Mouse (Mus musculus) small intestine, adult 2 months (tissue): Measurements from ENCODE around the gene Pde6d. TPM values are rescaled to one million over a fixed set of nuclear protein-coding genes. Genes with fewer than 3 reads are reported as not detected.

ENCODE experiments used
- H3K27ac ChIP-seq: fragments of 200-500 bp; 2 replicates; pipeline ENCODE4 v1.5.1; 2012; ENCODE audit warnings: low read depth, low read length, control low read depth, inconsistent platforms; ENCODE audit not compliant: insufficient read depth
- H3K27me3 ChIP-seq: fragments of 200-500 bp; 2 replicates; pipeline ENCODE4 v1.6.1; 2012; ENCODE audit warnings: mild to moderate bottlenecking, moderate library complexity, low read length, inconsistent platforms; ENCODE audit not compliant: control insufficient read depth, insufficient read depth
- H3K36me3 ChIP-seq: fragments of 200-500 bp; 2 replicates; pipeline ENCODE4 v1.6.1; 2012; ENCODE audit warnings: mild to moderate bottlenecking, low read length, control low read depth, inconsistent platforms; ENCODE audit not compliant: control insufficient read depth, insufficient read depth
- H3K4me1 ChIP-seq: fragments of 200-500 bp; 2 replicates; pipeline ENCODE4 v1.6.1; 2012; ENCODE audit warnings: low read length, inconsistent platforms, mixed read lengths; ENCODE audit not compliant: control insufficient read depth, insufficient read depth, insufficient read length
- H3K4me3 ChIP-seq: fragments of 200-500 bp; 2 replicates; pipeline ENCODE4 v1.5.1; 2012; ENCODE audit warnings: low read depth, mild to moderate bottlenecking, control low read depth, inconsistent platforms, low read length, moderate library complexity
- CTCF ChIP-seq: fragments of 200-500 bp; IDR thresholded peaks from 2 replicates; pipeline ENCODE4 v1.5.1; 2012; ENCODE audit warnings: low read depth, mild to moderate bottlenecking, control low read depth, inconsistent platforms, low read length, moderate library complexity, mixed read lengths; ENCODE audit not compliant: insufficient replicate concordance, insufficient read length; ENCODE audit errors: extremely low read depth
- POLR2A ChIP-seq: fragments of 200-500 bp; IDR thresholded peaks from 2 replicates; pipeline ENCODE4 v1.6.1; 2012; ENCODE audit warnings: low read depth, mild to moderate bottlenecking, control low read depth, inconsistent platforms, low read length, moderate library complexity
- WGBS: fragments of 180-500 bp; shearing (Covaris S2); methylation state at CpG from one replicate; pipeline ENCODE4 v1.1.7; 2018; 5-methylcytosine and 5-hydroxymethylcytosine counted together
- polyA plus RNA-seq: library from polyadenylated mRNA; depleted of rRNA; stranded (reverse); fragments of >200 nt; gene quantifications from 2 replicates; pipeline ENCODE4 v1.2.3, GENCODE M21; 2012

The Pde6d gene
- polyA plus RNA-seq, 1 experiment, result 9.7 TPM

DNA sequence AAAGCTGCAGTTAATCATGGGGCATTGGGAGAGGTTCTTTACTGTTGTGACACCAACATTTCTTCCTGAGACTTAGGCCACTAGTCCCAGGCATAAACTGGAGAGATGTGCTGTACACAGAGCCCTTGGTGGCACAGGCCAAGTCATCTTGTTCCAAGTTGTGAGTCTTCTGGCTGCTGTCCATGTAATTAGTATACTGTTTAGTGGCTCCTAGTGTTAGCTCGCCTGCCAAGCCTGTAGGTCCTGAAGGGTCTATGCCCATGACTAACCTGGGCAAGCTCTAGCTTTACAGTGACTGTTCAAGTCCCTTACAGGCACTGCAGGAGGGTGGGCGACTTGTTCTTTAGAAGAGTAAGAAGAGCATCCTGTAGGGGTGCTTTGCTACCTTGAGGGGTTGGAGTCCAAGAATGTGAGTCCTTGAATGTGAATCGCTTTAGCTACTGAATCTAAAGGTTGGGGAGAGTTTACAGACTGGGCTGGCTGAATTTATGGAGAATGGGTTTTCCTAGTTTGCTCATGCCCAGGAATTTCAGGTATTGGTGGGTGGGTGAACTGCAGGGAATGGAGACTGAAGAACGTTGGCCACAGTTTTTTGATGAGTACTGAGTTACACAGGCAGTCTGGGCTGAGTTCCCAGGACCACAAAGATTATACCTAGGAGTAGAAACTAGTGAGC is 51.4 kb downstream of the Pde6d start:
- H3K4me1 ChIP-seq, result peaks cover 12% of the 10 kb centered on the region
- WGBS, result 25% methylated on average over 4 of the region's 4 CpGs
- 0 out of 2 replicates have a peak overlapping the region, but pooled peaks have one; percentile 4 for H3K27ac ChIP-seq
- no peak overlapping the region for H3K4me3 ChIP-seq
- TF ChIP-seq CTCF, result no peak
- no peaks in the 10 kb centered on the region for H3K27me3 ChIP-seq
- peaks cover 12% of the 10 kb centered on the region for H3K36me3 ChIP-seq

DNA sequence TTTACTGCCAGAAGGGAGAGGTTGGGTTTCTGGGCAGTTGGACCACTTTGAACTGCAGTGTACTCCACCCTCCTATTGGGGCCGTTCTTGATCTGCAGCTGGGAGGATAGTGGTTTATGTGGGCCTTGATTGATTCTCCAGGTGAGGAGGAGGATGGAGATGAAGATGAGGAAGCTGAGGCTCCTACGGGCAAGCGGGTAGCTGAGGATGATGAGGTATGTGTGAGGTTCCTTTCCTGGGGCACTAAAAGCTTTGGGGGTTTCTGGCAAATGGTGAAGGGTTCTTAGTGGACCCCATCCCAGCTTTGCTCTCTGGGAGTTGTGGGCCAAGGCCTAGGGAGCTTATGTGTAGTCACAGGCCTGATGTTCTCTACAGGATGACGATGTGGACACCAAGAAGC is 52.8 kb downstream of the Pde6d start:
- WGBS, result 10% methylated on average over 4 of the region's 4 CpGs
- TF ChIP-seq POLR2A (no peak), CTCF (no peak)
- Histone ChIP-seq H3K27ac (0 out of 2 replicates have a peak overlapping the region, but pooled peaks have one; percentile 77), H3K4me1 (peaks cover 19% of the 10 kb centered on the region), H3K4me3 (peak overlapping the region; percentile 17), H3K36me3 (peaks cover 12% of the 10 kb centered on the region), H3K27me3 (no peaks in the 10 kb centered on the region)

DNA sequence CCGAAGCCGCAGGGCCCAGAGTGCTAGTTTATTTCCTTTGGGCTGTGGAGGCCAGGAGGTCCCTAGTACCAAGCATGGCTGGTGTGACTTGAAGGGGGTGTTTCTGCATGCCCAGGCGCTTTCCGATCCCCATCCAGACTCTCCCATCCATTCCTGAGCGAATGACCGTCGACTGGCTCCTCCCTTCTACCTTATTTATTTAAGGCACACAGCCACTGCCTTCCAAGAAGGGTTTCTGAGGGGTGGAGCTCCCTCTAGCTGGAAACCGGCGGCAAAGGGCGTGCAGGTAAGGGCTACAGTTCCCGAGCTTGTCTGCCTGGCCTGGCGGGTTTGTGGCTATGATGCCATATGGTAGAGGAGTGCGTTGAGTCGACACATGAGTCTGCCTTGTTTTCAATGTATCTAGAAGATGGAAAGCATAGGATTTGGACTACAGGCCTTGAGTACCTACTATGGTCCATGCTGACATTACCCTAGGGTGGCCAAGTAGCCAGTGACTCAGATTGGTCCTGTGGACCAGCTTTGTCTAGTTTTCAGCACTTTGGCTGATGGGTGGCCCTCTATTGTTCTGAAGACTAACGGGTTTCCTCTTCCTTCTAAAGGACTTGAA is 53.8 kb downstream of the Pde6d start:
- Histone ChIP-seq H3K36me3 (peaks cover 12% of the 10 kb centered on the region), H3K27ac (peak overlapping the region; percentile 77), H3K4me3 (peak overlapping the region; percentile 90), H3K4me1 (peaks cover 22% of the 10 kb centered on the region), H3K27me3 (no peaks in the 10 kb centered on the region)
- WGBS, result under 1% methylated on average over 15 of the region's 15 CpGs
- TF ChIP-seq CTCF (peak; percentile 14; the same call in 1 of the 2 replicates), POLR2A (peak; percentile 13; the same call in 1 of the 2 replicates)

DNA sequence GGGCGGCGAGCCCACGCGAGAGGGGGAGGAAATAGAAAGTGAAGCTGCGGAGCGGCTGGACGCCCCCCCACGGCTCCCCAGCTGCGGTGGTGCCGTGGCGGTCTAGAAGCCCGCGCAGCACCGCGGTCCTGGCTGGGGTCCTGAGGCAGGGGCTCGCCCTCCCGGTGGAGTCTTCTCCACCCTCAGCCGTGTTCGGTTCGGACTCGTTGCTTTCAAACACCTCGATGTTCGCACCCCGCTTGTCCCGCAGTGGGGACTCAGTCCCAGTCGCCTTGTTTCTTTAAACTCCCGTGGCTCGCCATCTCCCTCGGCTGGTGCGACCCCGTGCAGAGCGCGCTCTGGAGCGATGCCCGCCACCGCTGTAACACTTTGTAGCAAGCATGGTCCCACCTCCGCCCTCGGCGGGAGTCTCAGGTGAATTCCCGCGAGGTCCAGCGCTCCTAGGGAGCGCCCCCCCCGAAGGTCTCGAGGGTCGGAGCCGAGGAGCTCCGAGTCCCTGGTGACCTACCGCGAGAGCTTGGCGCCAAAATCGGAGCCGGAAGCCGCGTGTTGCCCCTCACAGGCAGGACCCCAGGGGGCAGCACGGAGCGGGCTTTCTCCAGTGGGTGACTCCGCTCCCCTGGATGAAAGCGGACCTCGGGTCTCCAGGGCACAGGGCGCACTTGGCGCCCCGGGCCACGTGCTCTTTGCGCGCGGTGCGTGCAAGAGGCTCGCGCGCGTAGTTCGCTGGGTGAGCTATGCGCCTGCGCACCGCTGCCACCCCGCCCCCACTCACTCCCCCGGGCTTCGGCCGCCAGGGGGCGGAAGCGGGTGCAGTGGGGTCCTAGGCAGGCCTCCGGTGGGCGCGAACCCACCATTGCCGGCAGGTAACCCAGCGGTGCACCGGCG is 54.6 kb downstream of the Pde6d start:
- TF ChIP-seq CTCF (peak; percentile 72; the same call in 1 of the 2 replicates), POLR2A (0 out of 2 replicates have a peak, but pooled peaks have one; percentile 3)
- Histone ChIP-seq H3K4me3 (peak overlapping the region; percentile 90), H3K27ac (peak overlapping the region; percentile 77), H3K27me3 (no peaks in the 10 kb centered on the region), H3K36me3 (peaks cover 12% of the 10 kb centered on the region), H3K4me1 (peaks cover 16% of the 10 kb centered on the region)
- WGBS, result under 1% methylated on average over 89 of the region's 89 CpGs

DNA sequence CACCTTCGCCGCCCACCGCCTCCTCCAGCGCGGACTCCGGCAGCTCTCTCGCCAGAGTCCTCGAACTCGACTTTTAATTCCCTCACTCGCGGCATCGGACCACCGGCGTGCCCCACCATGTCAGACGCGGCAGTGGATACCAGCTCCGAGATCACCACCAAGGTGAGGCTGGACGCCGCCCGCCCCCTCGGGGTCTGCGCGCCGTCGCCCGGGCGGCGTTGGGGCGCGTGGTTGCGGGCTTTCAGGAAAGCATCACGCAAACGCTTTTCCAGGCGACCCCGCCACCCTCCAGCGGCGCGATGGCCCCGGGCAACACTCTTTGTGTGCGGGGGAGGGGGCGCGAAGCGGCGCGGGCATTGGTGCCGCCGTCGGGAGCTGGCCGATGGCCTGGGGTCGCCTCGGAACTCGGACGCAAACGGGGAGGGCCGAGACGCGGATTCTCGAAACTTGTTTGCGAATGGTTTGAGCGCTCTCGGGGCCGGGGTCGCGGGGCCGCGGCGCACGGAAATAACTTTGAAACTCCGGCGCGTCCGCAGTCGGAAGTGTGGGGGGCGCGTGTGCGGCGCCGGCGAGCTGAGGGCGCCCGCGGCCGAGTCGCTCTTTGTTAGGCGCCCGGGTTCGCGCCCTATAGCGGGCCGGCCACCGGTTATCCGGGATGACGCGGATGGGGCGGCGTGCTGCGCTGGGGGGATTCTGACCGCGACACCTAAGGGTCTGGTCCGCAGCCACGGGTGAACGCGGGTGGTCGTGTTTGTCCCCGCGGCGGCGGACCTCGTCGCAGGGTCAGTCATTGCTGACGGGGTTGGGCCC is 55.4 kb downstream of the Pde6d start:
- no peaks in the 10 kb centered on the region for H3K27me3 ChIP-seq
- peaks cover 12% of the 10 kb centered on the region for H3K36me3 ChIP-seq
- peak overlapping the region; percentile 90 for H3K4me3 ChIP-seq
- H3K27ac ChIP-seq, result peak overlapping the region; percentile 77
- under 1% methylated on average over 111 of the region's 111 CpGs for WGBS
- H3K4me1 ChIP-seq, result peaks cover 13% of the 10 kb centered on the region
- no peak for TF ChIP-seq CTCF
- peak; percentile 52; the same call in 1 of the 2 replicates for TF ChIP-seq POLR2A

DNA sequence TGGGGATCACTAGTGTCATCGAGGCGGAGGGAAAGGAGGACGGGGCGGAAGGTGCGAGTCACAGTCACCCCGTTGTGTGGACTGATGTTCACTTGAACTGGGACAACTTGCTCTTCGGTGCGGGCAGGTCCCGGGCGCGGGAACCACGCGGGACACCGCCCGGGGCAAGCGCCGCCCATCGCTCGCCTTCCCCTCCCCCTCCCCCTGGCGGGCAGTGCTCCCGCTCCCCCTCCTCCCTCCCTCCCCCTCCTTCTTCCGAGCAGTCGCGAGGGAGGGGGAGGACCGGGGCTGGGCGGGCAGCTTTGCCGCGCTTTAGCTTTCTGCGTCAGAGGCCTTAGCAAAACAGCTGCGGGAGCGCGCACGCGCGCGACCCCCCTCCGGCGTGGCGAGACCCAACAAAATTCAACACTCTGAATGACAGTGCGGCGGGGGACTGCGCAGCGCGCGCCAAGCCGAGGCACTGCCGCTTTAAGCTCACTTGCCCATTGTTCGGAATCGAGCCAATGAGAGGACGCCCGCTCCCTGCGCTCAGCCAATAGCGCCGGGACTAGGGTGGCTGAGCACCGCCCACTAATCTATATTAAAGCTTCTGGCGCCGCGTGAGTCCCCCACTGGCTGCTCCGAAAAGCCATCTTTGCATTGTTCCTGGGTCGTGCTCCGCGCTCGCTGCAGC is 56.2 kb downstream of the Pde6d start, which contains the start of gene Ptma:
Gene Ptma (plus strand): TSS at position 611 of the 673 bp plus-strand sequence.
- Histone ChIP-seq H3K36me3 (peaks cover 12% of the 10 kb centered on the region), H3K4me3 (peak within 1 kb of the TSS; percentile 90), H3K4me1 (peaks cover 13% of the 10 kb centered on the region), H3K27me3 (no peaks in the 10 kb centered on the region), H3K27ac (peak within 1 kb of the TSS; percentile 100)
- WGBS, result under 1% methylated on average over 60 of the region's 63 CpGs
- TF ChIP-seq CTCF, result 0 out of 2 replicates have a peak, but pooled peaks have one; percentile 4
- TF ChIP-seq POLR2A, result peak; percentile 90
